Mouse (Mus musculus) liver, embryonic 14.5 days (tissue): ENCODE measurements around the gene Tubgcp3.

Experiments
- CTCF ChIP-seq: IDR thresholded peaks from 2 replicates; pipeline ENCODE4 v1.5.1; 2016; ENCODE audit warnings: antibody characterized with exemption, low read depth, control low read depth
- EP300 ChIP-seq: IDR thresholded peaks from 2 replicates; pipeline ENCODE4 v1.6.1; 2016; ENCODE audit warnings: antibody characterized with exemption, low read depth

DNA sequence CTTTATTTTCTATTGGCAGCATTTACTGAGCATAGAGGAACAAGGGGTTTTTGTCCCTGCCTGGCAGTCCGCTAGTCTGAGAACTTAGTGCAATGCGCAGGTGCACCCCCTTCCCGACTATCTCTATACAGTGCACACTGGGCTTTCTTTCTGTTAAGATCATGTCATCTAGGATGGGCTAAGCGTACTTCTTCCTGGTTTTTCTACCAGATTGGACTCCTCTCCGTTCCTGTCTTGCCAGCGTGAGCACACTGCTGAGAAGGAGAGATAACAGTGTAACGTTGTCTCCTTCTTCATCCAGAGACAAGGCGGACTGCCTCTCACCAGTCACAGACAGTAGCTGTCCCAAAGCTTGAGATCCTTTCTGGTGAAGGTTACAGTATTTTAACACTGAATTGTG, 27.7 kb downstream of the Tubgcp3 start:
- TF ChIP-seq CTCF (no peak), EP300 (no peak)
